Mouse (Mus musculus): Measurements from ENCODE around the gene Enox1. TPM values are rescaled to one million over a fixed set of nuclear protein-coding genes. Genes with fewer than 3 reads are reported as not detected.

The Enox1 gene
- total and polyA plus RNA-seq, 3 experiments = not detected

DNA sequence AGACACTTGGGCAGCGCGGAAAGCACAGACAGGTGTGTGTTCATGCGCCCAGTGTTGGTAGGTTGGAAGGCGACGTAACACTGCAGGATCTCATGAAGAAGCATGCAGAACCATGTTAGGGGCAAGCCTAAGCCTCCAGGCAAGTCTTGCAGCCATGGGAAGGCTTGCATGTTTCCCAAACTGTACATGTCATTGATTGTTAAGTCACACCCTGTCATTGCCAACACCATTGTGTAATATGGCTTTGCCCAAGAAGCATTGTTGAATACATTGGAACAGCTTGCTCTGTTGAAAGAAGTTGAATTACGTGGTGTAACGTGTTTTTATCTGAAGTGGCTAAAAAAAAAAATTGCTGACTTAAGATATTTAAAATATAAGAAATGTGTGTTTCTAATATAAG lies 162.8 kb downstream of the Enox1 start:
- in situ Hi-C loops (cut with MboI; ENCODE audit: low pct_ligation_motif_present, low pct_unique_long_range_greater_than_20kb, low sequenced_read_pairs) (no loop called here), dilution Hi-C loops (cut with MboI; ENCODE audit: extremely low pct_ligation_motif_present, extremely low pct_unique_long_range_greater_than_20kb, low sequenced_read_pairs) (no loop called here)
- TF ChIP-seq IRF4 (IDR thresholded peaks at IDR 0.05; ENCODE audit: low read depth, low read length) (no peak), HCFC1 (IDR thresholded peaks at IDR 0.05; ENCODE audit: low read depth, low read length) (no peak), MYC (IDR thresholded peaks at IDR 0.05; ENCODE audit: low read depth, low read length) (no peak), MAFK (IDR thresholded peaks at IDR 0.05; ENCODE audit: insufficient replicate concordance, low read length) (no peak), CHD2 (IDR thresholded peaks at IDR 0.05; ENCODE audit: low read length) (no peak), JUND (conservative IDR thresholded peaks at IDR 0.05; ENCODE audit: low read depth, low read length) (no peak), BHLHE40 (IDR thresholded peaks at IDR 0.05; ENCODE audit: low read depth, low read length) (no peak), POLR2AphosphoS2 (IDR thresholded peaks at IDR 0.05; ENCODE audit: low read depth, low read length) (no peak), ZC3H11A (IDR thresholded peaks at IDR 0.05; ENCODE audit: low read depth, low read length) (no peak), RAD21 (IDR thresholded peaks at IDR 0.05; ENCODE audit: low read depth, low read length) (no peak), NRF1 (IDR thresholded peaks at IDR 0.05; ENCODE audit: low read depth, low read length) (no peak), NELFE (IDR thresholded peaks at IDR 0.05; ENCODE audit: low read depth, low read length) (no peak)
- H3K36me3 ChIP-seq (replicated peaks in 1 of 2; ENCODE audit: control insufficient read depth in 1 of 2, insufficient read depth in 1 of 2, low read length in 1 of 2) = no peaks in the 10 kb centered on the region
- H3K9ac ChIP-seq (ENCODE audit: insufficient read depth, low read depth) = no peak overlapping the region
- no peaks in the 10 kb centered on the region for H3K27me3 ChIP-seq (replicated peaks)
- peaks cover 52% of the 10 kb centered on the region for H3K9me3 ChIP-seq (replicated peaks; ENCODE audit: low read length)
- no peaks in the 10 kb centered on the region for H3K79me2 ChIP-seq (replicated peaks; ENCODE audit: control insufficient read depth, extremely low read depth, insufficient read depth, poor library complexity, severe bottlenecking)
- no peak for DNase-seq (ENCODE audit: extremely low read depth)
- no peak overlapping the region for H3K4me2 ChIP-seq (ENCODE audit: insufficient read depth, low read depth, poor library complexity, severe bottlenecking)
- no peak overlapping the region for H3K4me3 ChIP-seq (replicated peaks in 1 of 3; ENCODE audit: low read depth in 2 of 3, low read length in 2 of 3, poor library complexity in 1 of 3)
- H3K27ac ChIP-seq (ENCODE audit: insufficient read depth, low read depth) = no peak overlapping the region
- no peaks in the 10 kb centered on the region for H3K4me1 ChIP-seq (ENCODE audit: control insufficient read depth in 1 of 2, insufficient read depth in 2 of 2)

DNA sequence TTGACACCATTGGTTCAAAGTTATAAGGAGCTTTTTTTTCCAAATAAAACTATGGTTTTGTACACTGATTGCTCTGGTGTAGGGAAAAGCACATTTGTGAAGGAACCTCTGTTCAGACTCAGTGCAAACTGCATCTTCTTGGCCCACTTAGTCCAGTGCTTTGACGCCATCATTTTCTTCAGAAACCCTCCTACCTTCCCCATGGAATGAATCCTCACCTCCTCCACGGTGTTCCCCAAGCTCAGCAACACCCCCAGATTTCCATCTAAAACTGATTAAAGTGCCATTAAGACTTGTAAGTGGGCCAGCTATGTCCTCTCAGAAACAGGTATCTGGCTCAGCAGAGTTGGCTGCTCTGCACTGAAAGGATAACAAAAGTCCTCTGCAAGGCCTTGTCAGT lies 167.8 kb downstream of the Enox1 start:
- Histone ChIP-seq H3K9ac (ENCODE audit: insufficient read depth, low read depth) (no peak overlapping the region), H3K4me3 (replicated peaks in 1 of 3; ENCODE audit: low read depth in 2 of 3, low read length in 2 of 3, poor library complexity in 1 of 3) (no peak overlapping the region), H3K9me3 (replicated peaks; ENCODE audit: low read length) (peaks cover 70% of the 10 kb centered on the region), H3K36me3 (replicated peaks in 1 of 2; ENCODE audit: control insufficient read depth in 1 of 2, insufficient read depth in 1 of 2, low read length in 1 of 2) (no peaks in the 10 kb centered on the region), H3K27me3 (replicated peaks) (no peaks in the 10 kb centered on the region), H3K4me1 (ENCODE audit: control insufficient read depth in 1 of 2, insufficient read depth in 2 of 2) (no peaks in the 10 kb centered on the region), H3K4me2 (ENCODE audit: insufficient read depth, low read depth, poor library complexity, severe bottlenecking) (no peak overlapping the region), H3K79me2 (replicated peaks; ENCODE audit: control insufficient read depth, extremely low read depth, insufficient read depth, poor library complexity, severe bottlenecking) (no peaks in the 10 kb centered on the region), H3K27ac (ENCODE audit: insufficient read depth, low read depth) (no peak overlapping the region)
- TF ChIP-seq CTCF (conservative IDR thresholded peaks at IDR 0.05 in 1 of 2, IDR thresholded peaks at IDR 0.05 in 1 of 2; ENCODE audit: low read depth in 2 of 2, low read length in 2 of 2) (no peak), MAFK (IDR thresholded peaks at IDR 0.05; ENCODE audit: insufficient replicate concordance, low read length) (no peak), MAZ (IDR thresholded peaks at IDR 0.05; ENCODE audit: low read depth, low read length) (no peak), ETS1 (conservative IDR thresholded peaks at IDR 0.05; ENCODE audit: low read depth, low read length) (no peak), PAX5 (IDR thresholded peaks at IDR 0.05; ENCODE audit: low read length) (no peak), EP300 (IDR thresholded peaks at IDR 0.05; ENCODE audit: low read length) (no peak), RAD21 (IDR thresholded peaks at IDR 0.05; ENCODE audit: low read depth, low read length) (no peak), NRF1 (IDR thresholded peaks at IDR 0.05; ENCODE audit: low read depth, low read length) (no peak), SIN3A (IDR thresholded peaks at IDR 0.05; ENCODE audit: low read length) (no peak), IRF4 (IDR thresholded peaks at IDR 0.05; ENCODE audit: low read depth, low read length) (no peak), NELFE (IDR thresholded peaks at IDR 0.05; ENCODE audit: low read depth, low read length) (no peak), RCOR1 (conservative IDR thresholded peaks at IDR 0.05; ENCODE audit: low read depth, low read length) (no peak), POLR2AphosphoS2 (IDR thresholded peaks at IDR 0.05; ENCODE audit: low read depth, low read length) (no peak), ZKSCAN1 (IDR thresholded peaks at IDR 0.05; ENCODE audit: borderline replicate concordance, low read depth, low read length) (no peak), SMC3 (IDR thresholded peaks at IDR 0.05; ENCODE audit: low read depth, low read length) (no peak), MAX (IDR thresholded peaks at IDR 0.05; ENCODE audit: low read length) (no peak), BHLHE40 (IDR thresholded peaks at IDR 0.05; ENCODE audit: low read depth, low read length) (no peak)
- in situ Hi-C loops (cut with MboI; ENCODE audit: low pct_ligation_motif_present, low pct_unique_long_range_greater_than_20kb, low sequenced_read_pairs) = no loop called here
- DNase-seq (ENCODE audit: extremely low read depth) = no peak
- dilution Hi-C loops (cut with MboI; ENCODE audit: extremely low pct_ligation_motif_present, extremely low pct_unique_long_range_greater_than_20kb, low sequenced_read_pairs) = no loop called here
